Mouse (Mus musculus): ENCODE results near the gene Gpd1. TPM values are rescaled to one million over a fixed set of nuclear protein-coding genes. Genes with fewer than 3 reads are reported as not detected.
A peak's percentile ranks its signal among the peaks of the same experiment; 100 is the strongest.

Gene Gpd1
- polyA plus RNA-seq, 1 experiment = 6.6 TPM

DNA sequence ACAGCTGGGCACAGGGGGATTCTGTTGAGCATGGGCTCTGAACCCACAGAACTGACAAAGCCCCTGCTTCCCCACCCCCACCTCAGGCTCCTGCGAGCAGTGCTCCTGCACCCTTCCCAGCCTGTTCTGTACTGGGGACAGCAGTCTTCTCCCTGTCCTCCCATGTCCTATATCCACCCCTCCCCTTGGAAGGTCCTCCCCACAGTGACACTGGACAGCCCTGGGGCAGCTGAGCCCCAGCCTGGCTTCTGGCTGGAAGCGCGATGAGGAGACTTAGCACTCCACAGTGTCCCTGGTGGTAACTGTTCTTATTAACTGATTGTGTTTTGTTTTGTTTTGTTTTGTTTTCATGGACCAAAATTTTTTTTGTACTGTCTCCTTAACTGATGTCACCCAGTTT, 3.7 kb upstream of the Gpd1 start:
- H3K27ac ChIP-seq (ENCODE audit: control insufficient read depth, insufficient read depth, low read depth, low read length, poor library complexity) = no peak overlapping the region
- H3K4me3 ChIP-seq (replicated peaks; ENCODE audit: control insufficient read depth, low read depth, low read length) = no peak overlapping the region
- 91% methylated on average over 3 of the region's 3 CpGs for WGBS
- H3K4me1 ChIP-seq (ENCODE audit: control insufficient read depth, insufficient read depth, low read length) = peaks cover 2% of the 10 kb centered on the region
- TF ChIP-seq CTCF (IDR thresholded peaks at IDR 0.05; ENCODE audit: control insufficient read depth, insufficient read depth, low read length) = no peak
- TF ChIP-seq POLR2A (IDR thresholded peaks at IDR 0.05; ENCODE audit: borderline replicate concordance, control insufficient read depth, low read depth, low read length) = no peak

DNA sequence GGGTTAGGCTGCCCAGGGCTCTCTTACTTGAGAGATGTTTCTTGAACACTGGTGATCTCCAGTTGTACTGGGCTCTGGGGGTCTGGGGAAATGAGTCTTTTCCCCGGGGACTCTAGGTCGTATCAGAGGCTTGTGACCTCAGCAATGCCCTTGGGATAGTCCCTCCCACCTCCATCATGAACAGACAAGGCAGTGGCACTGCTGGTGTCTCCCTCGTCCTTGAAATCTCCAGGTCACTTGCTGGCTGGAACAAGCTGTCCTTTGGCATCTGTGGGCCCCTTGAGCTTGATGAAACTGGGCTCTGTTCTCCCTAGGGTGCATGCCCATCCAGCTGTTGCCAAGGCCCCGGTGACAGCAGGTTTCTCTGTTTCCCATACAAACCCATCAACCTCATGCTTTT, 3.1 kb upstream of the Gpd1 start:
- Histone ChIP-seq H3K27ac (ENCODE audit: control insufficient read depth, insufficient read depth, low read depth, low read length, poor library complexity) (no peak overlapping the region), H3K4me1 (ENCODE audit: control insufficient read depth, insufficient read depth, low read length) (peaks cover 2% of the 10 kb centered on the region), H3K4me3 (replicated peaks; ENCODE audit: control insufficient read depth, low read depth, low read length) (no peak overlapping the region)
- TF ChIP-seq CTCF (IDR thresholded peaks at IDR 0.05; ENCODE audit: control insufficient read depth, insufficient read depth, low read length) (no peak), POLR2A (IDR thresholded peaks at IDR 0.05; ENCODE audit: borderline replicate concordance, control insufficient read depth, low read depth, low read length) (no peak)
- 67% methylated on average over 4 of the region's 4 CpGs for WGBS

DNA sequence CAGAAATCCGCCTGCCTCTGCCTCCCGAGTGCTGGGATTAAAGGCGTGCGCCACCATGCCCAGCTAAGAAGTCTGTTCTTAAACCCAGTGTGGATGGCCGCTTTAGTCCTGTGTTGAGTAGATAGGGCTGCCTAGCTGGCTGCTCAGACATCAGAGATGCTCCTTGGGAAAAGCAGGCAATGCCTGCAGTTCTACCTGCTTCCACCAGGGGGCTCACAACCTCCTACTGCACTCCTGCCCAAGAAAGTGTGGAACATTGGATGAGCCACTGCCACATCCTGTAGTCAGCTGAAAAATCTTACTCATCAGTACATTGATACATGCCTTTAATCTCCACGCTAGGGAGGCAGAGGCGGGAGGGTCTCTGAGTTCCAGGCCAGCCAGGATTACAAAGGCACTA, 2.5 kb upstream of the Gpd1 start:
- H3K27ac ChIP-seq (ENCODE audit: control insufficient read depth, insufficient read depth, low read depth, low read length, poor library complexity) = no peak overlapping the region; the same call in 1 of the 2 replicates
- H3K4me1 ChIP-seq (ENCODE audit: control insufficient read depth, insufficient read depth, low read length) = peaks cover 2% of the 10 kb centered on the region
- TF ChIP-seq CTCF (IDR thresholded peaks at IDR 0.05; ENCODE audit: control insufficient read depth, insufficient read depth, low read length) (peak; percentile 94), POLR2A (IDR thresholded peaks at IDR 0.05; ENCODE audit: borderline replicate concordance, control insufficient read depth, low read depth, low read length) (no peak)
- no peak overlapping the region for H3K4me3 ChIP-seq (replicated peaks; ENCODE audit: control insufficient read depth, low read depth, low read length)
- WGBS = 56% methylated on average over 7 of the region's 7 CpGs

DNA sequence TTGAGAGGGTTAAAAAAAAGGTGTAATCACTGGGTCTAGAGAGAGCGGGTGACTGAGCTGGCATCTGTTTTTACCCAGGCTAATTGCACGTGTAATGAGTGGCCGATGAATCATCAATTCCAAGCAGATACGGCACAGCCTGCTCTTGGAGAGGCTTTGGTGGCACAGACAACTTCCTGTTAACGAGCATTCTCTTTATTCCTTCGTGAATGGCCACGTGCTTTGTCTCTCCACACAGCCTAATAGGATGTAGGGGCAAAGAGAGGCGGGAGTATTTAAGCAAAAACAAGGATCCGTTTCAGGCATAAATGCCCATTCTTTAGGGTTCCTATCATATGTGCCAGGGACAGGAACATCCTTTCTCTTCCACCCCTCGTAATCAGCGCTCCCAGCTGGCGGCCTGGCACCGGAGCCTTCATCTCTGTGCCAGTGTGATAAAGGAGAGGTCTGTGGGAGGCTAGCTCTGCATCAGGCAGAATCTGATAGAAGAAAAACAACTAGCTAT, 1.9 kb upstream of the Gpd1 start:
- no peak for TF ChIP-seq CTCF (IDR thresholded peaks at IDR 0.05; ENCODE audit: control insufficient read depth, insufficient read depth, low read length)
- no peak for TF ChIP-seq POLR2A (IDR thresholded peaks at IDR 0.05; ENCODE audit: borderline replicate concordance, control insufficient read depth, low read depth, low read length)
- Histone ChIP-seq H3K4me3 (replicated peaks; ENCODE audit: control insufficient read depth, low read depth, low read length) (no peak overlapping the region), H3K27ac (ENCODE audit: control insufficient read depth, insufficient read depth, low read depth, low read length, poor library complexity) (peak overlapping the region; percentile 8; the same call in 1 of the 2 replicates), H3K4me1 (ENCODE audit: control insufficient read depth, insufficient read depth, low read length) (peaks cover 2% of the 10 kb centered on the region)
- WGBS = 58% methylated on average over 13 of the region's 13 CpGs

DNA sequence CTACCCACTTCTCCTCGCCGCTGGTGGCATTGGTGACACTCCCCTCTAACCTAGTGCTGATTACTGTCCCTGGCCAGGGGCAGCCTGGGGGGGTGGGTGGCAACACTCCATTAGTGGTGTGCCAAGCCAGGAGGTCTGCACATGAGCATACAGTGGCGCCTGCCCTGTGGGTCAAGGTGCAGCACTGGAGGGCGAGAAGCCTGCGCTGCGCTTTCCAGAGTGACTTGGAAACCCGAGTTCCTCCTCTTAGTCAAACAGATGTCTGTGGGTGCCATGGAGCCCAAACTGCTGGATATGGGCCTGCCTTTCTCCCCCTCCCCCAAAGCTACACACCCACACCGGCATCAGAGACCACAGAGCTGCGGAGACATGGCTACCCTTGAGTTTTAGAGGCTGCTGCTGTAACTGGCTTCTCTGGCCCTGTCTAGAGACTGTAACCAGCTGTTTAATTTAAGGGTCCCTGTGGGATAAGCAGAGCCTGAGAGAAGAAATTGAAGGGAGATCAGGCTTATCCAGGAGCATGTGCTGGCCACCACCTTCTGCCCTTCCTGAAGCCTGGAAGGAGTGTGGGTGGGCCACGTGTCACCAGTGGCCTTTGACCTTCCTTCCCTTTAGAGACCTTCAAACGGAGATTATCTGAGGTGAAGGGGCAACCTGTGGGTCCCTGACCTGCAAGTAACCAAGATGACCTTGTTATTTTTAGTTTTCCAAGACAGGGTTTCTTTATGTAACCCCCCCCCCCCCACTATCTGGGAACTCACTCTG, 1.2 kb upstream of the Gpd1 start:
- peaks cover 2% of the 10 kb centered on the region for H3K4me1 ChIP-seq (ENCODE audit: control insufficient read depth, insufficient read depth, low read length)
- no peak overlapping the region; the same call in 1 of the 2 replicates for H3K27ac ChIP-seq (ENCODE audit: control insufficient read depth, insufficient read depth, low read depth, low read length, poor library complexity)
- no peak overlapping the region for H3K4me3 ChIP-seq (replicated peaks; ENCODE audit: control insufficient read depth, low read depth, low read length)
- TF ChIP-seq CTCF (IDR thresholded peaks at IDR 0.05; ENCODE audit: control insufficient read depth, insufficient read depth, low read length) = no peak
- 0 out of 2 replicates have a peak, but pooled peaks have one; percentile 15 for TF ChIP-seq POLR2A (IDR thresholded peaks at IDR 0.05; ENCODE audit: borderline replicate concordance, control insufficient read depth, low read depth, low read length)
- 81% methylated on average over 11 of the region's 11 CpGs for WGBS

DNA sequence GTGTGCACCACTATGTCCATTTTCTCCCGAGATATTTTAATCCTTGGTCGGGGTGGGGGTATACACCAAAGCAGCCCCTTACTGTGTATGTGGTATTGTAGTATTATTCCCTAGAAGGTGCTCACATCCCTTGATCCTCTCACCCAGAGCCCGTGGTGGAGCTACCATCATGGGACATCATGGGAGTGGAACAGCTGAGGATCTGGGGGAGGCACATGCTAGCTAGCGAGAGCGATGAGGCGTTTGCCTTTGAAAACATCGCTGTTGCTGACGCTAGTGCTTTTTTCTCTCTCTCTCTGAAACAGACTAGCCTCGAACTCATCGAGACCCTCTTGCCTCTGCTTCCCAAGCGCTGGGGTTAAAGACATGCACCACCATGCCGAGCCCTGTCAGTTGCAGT, 501 bp upstream of the Gpd1 start:
- Histone ChIP-seq H3K27ac (ENCODE audit: control insufficient read depth, insufficient read depth, low read depth, low read length, poor library complexity) (no peak overlapping the region), H3K4me3 (replicated peaks; ENCODE audit: control insufficient read depth, low read depth, low read length) (no peak overlapping the region), H3K4me1 (ENCODE audit: control insufficient read depth, insufficient read depth, low read length) (peaks cover 2% of the 10 kb centered on the region)
- 84% methylated on average over 12 of the region's 12 CpGs for WGBS
- no peak for TF ChIP-seq CTCF (IDR thresholded peaks at IDR 0.05; ENCODE audit: control insufficient read depth, insufficient read depth, low read length)
- TF ChIP-seq POLR2A (IDR thresholded peaks at IDR 0.05; ENCODE audit: borderline replicate concordance, control insufficient read depth, low read depth, low read length) = no peak

DNA sequence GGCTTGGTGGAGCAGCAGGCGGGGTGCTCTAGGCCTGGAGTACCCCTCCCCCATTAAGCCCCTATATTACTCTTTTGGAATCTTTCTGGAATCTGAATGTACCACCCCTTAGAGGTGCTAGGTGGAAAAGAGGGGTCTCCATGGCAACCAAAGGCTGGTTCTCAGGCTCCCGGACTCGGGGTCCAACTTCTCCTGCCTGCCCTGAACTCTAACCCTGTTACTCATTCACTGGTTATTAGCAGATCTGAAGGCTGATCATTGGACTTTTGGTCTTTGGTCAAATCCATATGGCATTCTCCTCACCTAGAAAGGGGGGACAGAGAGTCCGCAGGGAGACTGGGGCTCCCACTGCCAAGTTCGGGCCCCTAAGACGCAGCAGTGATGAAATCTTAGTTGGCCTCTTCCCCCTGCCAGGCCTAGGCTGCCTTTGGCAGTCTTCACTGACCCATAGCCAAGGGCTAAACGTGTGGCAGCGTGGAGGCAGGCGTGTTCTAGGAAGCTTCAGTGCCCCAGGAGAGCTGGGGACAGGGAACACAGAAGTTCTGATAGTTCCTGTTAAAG, 1.2 kb downstream of the Gpd1 start:
- H3K27ac ChIP-seq (ENCODE audit: control insufficient read depth, insufficient read depth, low read depth, low read length, poor library complexity) = no peak overlapping the region
- TF ChIP-seq CTCF (IDR thresholded peaks at IDR 0.05; ENCODE audit: control insufficient read depth, insufficient read depth, low read length) = no peak
- TF ChIP-seq POLR2A (IDR thresholded peaks at IDR 0.05; ENCODE audit: borderline replicate concordance, control insufficient read depth, low read depth, low read length) = no peak
- WGBS = 78% methylated on average over 9 of the region's 9 CpGs
- H3K4me1 ChIP-seq (ENCODE audit: control insufficient read depth, insufficient read depth, low read length) = peaks cover 2% of the 10 kb centered on the region
- H3K4me3 ChIP-seq (replicated peaks; ENCODE audit: control insufficient read depth, low read depth, low read length) = no peak overlapping the region

DNA sequence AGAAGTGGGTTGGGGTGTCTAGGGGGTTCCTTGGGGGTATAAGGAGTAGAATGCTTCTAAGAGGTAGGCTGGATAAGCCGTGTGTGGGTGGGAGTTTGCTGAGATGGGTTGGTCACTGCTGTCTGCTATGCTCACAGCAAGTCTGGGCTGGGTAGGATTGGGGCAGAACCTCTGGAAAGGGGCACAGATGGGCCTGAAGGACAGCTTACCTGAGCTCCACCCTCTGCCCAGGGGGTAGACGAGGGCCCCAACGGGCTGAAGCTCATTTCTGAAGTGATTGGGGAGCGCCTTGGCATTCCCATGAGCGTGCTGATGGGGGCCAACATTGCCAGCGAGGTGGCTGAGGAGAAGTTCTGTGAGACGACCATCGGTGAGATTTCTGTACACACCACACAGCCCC, 2.5 kb downstream of the Gpd1 start:
- TF ChIP-seq CTCF (IDR thresholded peaks at IDR 0.05; ENCODE audit: control insufficient read depth, insufficient read depth, low read length) = no peak
- WGBS = 72% methylated on average over 8 of the region's 8 CpGs
- Histone ChIP-seq H3K27ac (ENCODE audit: control insufficient read depth, insufficient read depth, low read depth, low read length, poor library complexity) (no peak overlapping the region), H3K4me3 (replicated peaks; ENCODE audit: control insufficient read depth, low read depth, low read length) (no peak overlapping the region), H3K4me1 (ENCODE audit: control insufficient read depth, insufficient read depth, low read length) (peaks cover 2% of the 10 kb centered on the region)

Measured in bone marrow, adult 2 months (tissue).